Mouse (Mus musculus) midbrain, embryonic 15.5 days (tissue): Measurements from ENCODE around the gene Gm42372. TPM values are rescaled to one million over a fixed set of nuclear protein-coding genes. Genes with fewer than 3 reads are reported as not detected.

ENCODE experiments used
- ATAC-seq: fragments of 200-750 bp; cut with Nextera tagmentation; replicated peaks from 2 replicates; pipeline ENCODE4 v1.8.0; 2017; ENCODE audit warnings: moderate TSS enrichment
- H3K27ac ChIP-seq: fragments of 300-500 bp; sonication (generic); 2 replicates; pipeline ENCODE4 v1.5.1; 2015; ENCODE audit warnings: mild to moderate bottlenecking, inconsistent platforms
- H3K27me3 ChIP-seq: fragments of 300-500 bp; sonication (generic); replicated peaks from 2 replicates; pipeline ENCODE4 v1.6.1; 2015; ENCODE audit warnings: inconsistent platforms
- H3K36me3 ChIP-seq: fragments of 300-500 bp; sonication (generic); replicated peaks from 2 replicates; pipeline ENCODE4 v1.6.1; 2015; ENCODE audit warnings: inconsistent platforms
- H3K4me1 ChIP-seq: fragments of 300-500 bp; sonication (generic); 2 replicates; pipeline ENCODE4 v1.6.1; 2015; ENCODE audit warnings: inconsistent platforms
- H3K4me2 ChIP-seq: fragments of 300-500 bp; sonication (generic); 2 replicates; pipeline ENCODE4 v1.6.1; 2015; ENCODE audit warnings: inconsistent platforms, mild to moderate bottlenecking, moderate library complexity
- H3K4me3 ChIP-seq: fragments of 300-500 bp; sonication (generic); 2 replicates; pipeline ENCODE4 v1.5.1; 2015; ENCODE audit warnings: mild to moderate bottlenecking, inconsistent platforms
- H3K9ac ChIP-seq: fragments of 300-500 bp; sonication (generic); 2 replicates; pipeline ENCODE4 v1.6.1; 2015; ENCODE audit warnings: mild to moderate bottlenecking, inconsistent platforms
- H3K9me3 ChIP-seq: fragments of 300-500 bp; sonication (generic); 2 replicates; pipeline ENCODE4 v1.6.1; 2016; ENCODE audit warnings: inconsistent platforms
- WGBS: fragments of 180-500 bp; shearing (Covaris S2); methylation state at CpG from one replicate; pipeline ENCODE4 v1.1.7; 2015; ENCODE audit warnings: mixed read lengths; 5-methylcytosine and 5-hydroxymethylcytosine counted together
- polyA plus RNA-seq: library from polyadenylated mRNA; unstranded; fragments of >200 nt; fragmentation: Nextera tagmentation; extraction: Ambion mirVana; gene quantifications from 2 replicates; pipeline ENCODE4 v1.2.1, GENCODE M21; 2015

Gene Gm42372
- polyA plus RNA-seq, 1 experiment from 2014 or later = 7.1 TPM

GRCm38 (mm10) chr7:16995345-16995744, 12.5 kb downstream of the Gm42372 start:
- Histone ChIP-seq H3K9me3 (no peaks in the 10 kb centered on the region), H3K4me1 (peaks cover 42% of the 10 kb centered on the region), H3K27me3 (no peaks in the 10 kb centered on the region), H3K27ac (no peak overlapping the region), H3K4me2 (peak overlapping the region; percentile 38), H3K4me3 (peak overlapping the region; percentile 29; the same call in 1 of the 2 replicates), H3K36me3 (no peaks in the 10 kb centered on the region), H3K9ac (no peak overlapping the region)
- WGBS = 88% methylated on average over 4 of the region's 4 CpGs
- no peak for ATAC-seq

DNA sequence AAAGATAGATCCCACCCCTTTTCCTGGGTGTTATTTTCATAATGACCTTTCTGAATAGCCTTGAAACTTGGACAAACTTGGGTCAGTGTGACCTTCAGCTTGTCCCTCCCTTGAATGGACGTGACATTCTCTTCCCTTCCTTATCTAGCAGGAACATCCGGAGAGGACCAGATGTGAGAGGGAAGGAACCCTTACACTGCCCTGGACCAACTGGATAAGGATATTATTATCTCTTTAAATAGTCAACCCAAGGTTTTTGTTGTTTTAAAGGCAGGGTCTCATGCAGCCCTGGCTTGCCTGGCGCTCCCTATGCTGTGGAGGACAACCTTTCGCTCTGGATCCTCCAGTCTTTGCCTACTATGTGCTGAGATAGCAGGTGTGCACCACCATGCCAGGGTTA, 16.3 kb downstream of the Gm42372 start:
- H3K36me3 ChIP-seq = no peaks in the 10 kb centered on the region
- no peak overlapping the region for H3K4me3 ChIP-seq
- H3K27me3 ChIP-seq = no peaks in the 10 kb centered on the region
- WGBS = 82% methylated on average over 4 of the region's 4 CpGs
- peaks cover 21% of the 10 kb centered on the region for H3K4me1 ChIP-seq
- no peak for ATAC-seq
- H3K9ac ChIP-seq = no peak overlapping the region
- no peak overlapping the region for H3K4me2 ChIP-seq
- H3K27ac ChIP-seq = no peak overlapping the region
- H3K9me3 ChIP-seq = no peaks in the 10 kb centered on the region

GRCm38 (mm10) chr7:16999650-17000049, 16.8 kb downstream of the Gm42372 start:
- Histone ChIP-seq H3K36me3 (peaks cover 1% of the 10 kb centered on the region; the same call in 1 of the 2 replicates), H3K27me3 (no peaks in the 10 kb centered on the region), H3K9me3 (no peaks in the 10 kb centered on the region), H3K9ac (no peak overlapping the region), H3K27ac (no peak overlapping the region), H3K4me1 (peaks cover 17% of the 10 kb centered on the region), H3K4me3 (no peak overlapping the region), H3K4me2 (no peak overlapping the region)
- ATAC-seq = peak; percentile 10; the same call in 1 of the 2 replicates
- 19% methylated on average over 4 of the region's 4 CpGs for WGBS

- Histone ChIP-seq H3K4me2 (no peak overlapping the region), H3K27me3 (no peaks in the 10 kb centered on the region), H3K9ac (no peak overlapping the region), H3K4me3 (no peak overlapping the region), H3K9me3 (no peaks in the 10 kb centered on the region), H3K36me3 (peaks cover 23% of the 10 kb centered on the region), H3K4me1 (peaks cover 11% of the 10 kb centered on the region), H3K27ac (no peak overlapping the region; the same call in 1 of the 2 replicates)
- 10% methylated on average over 7 of the region's 7 CpGs for WGBS
- peak; percentile 76 for ATAC-seq
These were observed 19.7 kb downstream of the Gm42372 start for GRCm38 (mm10) chr7:17002375-17003195.

GRCm38 (mm10) chr7:17003230-17003960, 20.5 kb downstream of the Gm42372 start:
- H3K36me3 ChIP-seq = peaks cover 32% of the 10 kb centered on the region
- H3K27ac ChIP-seq = no peak overlapping the region
- WGBS = 85% methylated on average over 7 of the region's 7 CpGs
- no peak overlapping the region for H3K4me2 ChIP-seq
- no peak overlapping the region for H3K4me3 ChIP-seq
- ATAC-seq = no peak
- H3K4me1 ChIP-seq = peaks cover 7% of the 10 kb centered on the region
- H3K9me3 ChIP-seq = no peaks in the 10 kb centered on the region
- H3K9ac ChIP-seq = no peak overlapping the region
- no peaks in the 10 kb centered on the region for H3K27me3 ChIP-seq

DNA sequence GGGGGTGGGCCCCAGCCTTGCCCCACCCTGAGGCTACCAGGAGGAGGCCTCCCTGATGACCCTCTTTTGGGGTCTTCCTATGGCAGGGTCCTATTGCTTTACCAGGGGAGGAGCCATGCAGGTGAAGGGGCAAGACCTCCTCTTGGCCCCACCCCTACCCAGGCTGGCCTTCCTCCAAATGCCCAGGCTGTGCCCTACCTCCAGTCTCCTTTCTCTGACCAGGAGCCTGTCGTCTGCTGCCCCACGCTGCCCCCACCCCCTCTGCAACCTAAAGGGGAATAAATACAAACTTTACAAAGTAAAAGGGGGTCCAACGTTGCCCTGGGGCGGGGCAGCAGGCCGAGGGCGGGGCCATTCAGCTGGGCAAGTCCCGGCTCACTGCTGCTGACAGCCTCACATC, 21.8 kb downstream of the Gm42372 start:
- Histone ChIP-seq H3K9ac (no peak overlapping the region), H3K27ac (no peak overlapping the region), H3K27me3 (no peaks in the 10 kb centered on the region), H3K4me1 (peaks cover 4% of the 10 kb centered on the region; the same call in 1 of the 2 replicates), H3K9me3 (no peaks in the 10 kb centered on the region), H3K4me3 (no peak overlapping the region), H3K4me2 (no peak overlapping the region), H3K36me3 (peaks cover 39% of the 10 kb centered on the region)
- ATAC-seq = no peak
- WGBS = 81% methylated on average over 7 of the region's 7 CpGs

- Histone ChIP-seq H3K9me3 (no peaks in the 10 kb centered on the region), H3K36me3 (peaks cover 53% of the 10 kb centered on the region), H3K4me1 (no peaks in the 10 kb centered on the region), H3K27me3 (no peaks in the 10 kb centered on the region), H3K4me3 (no peak overlapping the region), H3K4me2 (no peak overlapping the region), H3K27ac (no peak overlapping the region), H3K9ac (no peak overlapping the region)
- WGBS = 86% methylated on average over 4 of the region's 4 CpGs
- ATAC-seq = peak; percentile 25; the same call in 1 of the 2 replicates
These were observed 24.4 kb downstream of the Gm42372 start for GRCm38 (mm10) chr7:17007300-17007699.

DNA sequence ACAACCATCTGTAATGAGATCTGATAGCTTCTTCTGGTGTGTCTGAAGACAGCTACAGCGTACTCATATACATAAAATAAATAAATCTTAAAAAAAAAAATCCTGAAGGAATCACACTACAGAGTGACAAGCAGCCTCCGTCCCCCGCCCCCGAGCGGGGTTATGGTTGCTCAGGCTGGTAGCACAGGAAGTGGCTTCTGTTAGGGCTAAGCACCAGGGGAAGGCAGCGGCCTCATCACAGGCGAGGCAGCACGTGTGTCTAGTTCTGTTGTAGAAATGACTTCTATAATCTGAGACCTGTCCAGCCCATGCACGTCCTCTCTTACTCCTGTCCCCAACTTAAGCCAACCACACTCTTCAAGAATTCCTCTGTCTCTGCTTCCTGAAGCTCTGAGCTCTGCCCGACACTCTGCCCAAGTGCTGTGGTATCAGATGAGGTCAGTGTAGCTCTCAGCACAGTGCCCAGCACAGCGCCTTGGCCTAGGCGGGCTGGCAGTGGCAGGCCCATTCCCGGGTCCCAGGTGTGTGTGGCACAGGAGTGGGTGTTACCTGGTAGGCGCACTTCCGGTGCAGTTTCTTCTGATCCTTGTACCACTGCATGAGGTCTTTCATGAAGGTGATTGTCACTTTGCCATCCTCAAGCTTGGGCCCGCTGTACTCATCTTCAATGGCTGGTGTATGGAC, 26.6 kb downstream of the Gm42372 start:
- Histone ChIP-seq H3K4me1 (no peaks in the 10 kb centered on the region), H3K9ac (no peak overlapping the region), H3K36me3 (peaks cover 74% of the 10 kb centered on the region), H3K9me3 (no peaks in the 10 kb centered on the region), H3K4me3 (no peak overlapping the region), H3K27ac (no peak overlapping the region), H3K27me3 (no peaks in the 10 kb centered on the region), H3K4me2 (no peak overlapping the region)
- ATAC-seq = no peak
- 94% methylated on average over 16 of the region's 16 CpGs for WGBS

- no peak for ATAC-seq
- Histone ChIP-seq H3K9me3 (no peaks in the 10 kb centered on the region), H3K9ac (no peak overlapping the region), H3K27ac (no peak overlapping the region), H3K36me3 (peaks cover 75% of the 10 kb centered on the region), H3K27me3 (no peaks in the 10 kb centered on the region), H3K4me2 (no peak overlapping the region), H3K4me3 (no peak overlapping the region), H3K4me1 (no peaks in the 10 kb centered on the region)
- WGBS = 97% methylated on average over 5 of the region's 5 CpGs
These were observed 27.1 kb downstream of the Gm42372 start for GRCm38 (mm10) chr7:17010010-17010347.

GRCm38 (mm10) chr7:17011909-17012590, 29.2 kb downstream of the Gm42372 start:
- no peak for ATAC-seq
- 95% methylated on average over 7 of the region's 7 CpGs for WGBS

DNA sequence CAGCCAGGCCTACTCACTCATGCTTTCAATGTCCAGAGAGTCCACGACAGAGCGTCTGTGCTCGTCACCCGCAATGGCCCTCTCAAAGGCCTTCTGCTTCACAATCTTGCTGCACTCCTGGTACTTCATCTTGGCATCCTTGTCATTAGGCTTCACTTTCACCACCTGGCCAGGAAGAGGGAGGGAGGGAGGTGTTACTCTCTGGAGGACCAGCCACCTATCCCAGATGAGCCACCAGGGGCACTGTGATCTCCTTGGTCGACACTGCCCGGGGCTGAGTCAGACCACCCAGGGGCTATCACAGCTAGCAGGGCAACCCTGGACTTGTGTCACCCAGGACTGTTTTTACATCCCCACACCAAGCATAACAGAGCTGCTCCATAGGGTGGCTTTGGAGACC, 32.5 kb downstream of the Gm42372 start:
- no peaks in the 10 kb centered on the region for H3K27me3 ChIP-seq
- H3K9me3 ChIP-seq = no peaks in the 10 kb centered on the region
- 0 out of 2 replicates have a peak, but pooled peaks cover 4% of the 10 kb centered on the region for H3K4me1 ChIP-seq
- H3K4me2 ChIP-seq = no peak overlapping the region
- peaks cover 37% of the 10 kb centered on the region for H3K36me3 ChIP-seq
- no peak overlapping the region for H3K4me3 ChIP-seq
- ATAC-seq = no peak
- H3K9ac ChIP-seq = no peak overlapping the region
- 87% methylated on average over 6 of the region's 6 CpGs for WGBS
- no peak overlapping the region for H3K27ac ChIP-seq

More at GRCm38 (mm10) chr7:17011909-17012590, 29.2 kb downstream of the Gm42372 start:
- Histone ChIP-seq H3K27ac (no peak overlapping the region), H3K27me3 (no peaks in the 10 kb centered on the region), H3K36me3 (peaks cover 64% of the 10 kb centered on the region), H3K4me1 (0 out of 2 replicates have a peak, but pooled peaks cover 2% of the 10 kb centered on the region), H3K9me3 (no peaks in the 10 kb centered on the region), H3K4me3 (no peak overlapping the region), H3K9ac (no peak overlapping the region), H3K4me2 (no peak overlapping the region)

- Histone ChIP-seq H3K4me2 (no peak overlapping the region), H3K27ac (no peak overlapping the region), H3K27me3 (no peaks in the 10 kb centered on the region), H3K9ac (no peak overlapping the region), H3K4me1 (0 out of 2 replicates have a peak, but pooled peaks cover 4% of the 10 kb centered on the region), H3K9me3 (no peaks in the 10 kb centered on the region), H3K36me3 (peaks cover 48% of the 10 kb centered on the region), H3K4me3 (no peak overlapping the region)
- WGBS = 65% methylated on average over 1 of the region's 1 CpGs
- ATAC-seq = peak; percentile 57
These were observed 34.1 kb downstream of the Gm42372 start for GRCm38 (mm10) chr7:17017036-17017435.
